Mouse (Mus musculus) liver, embryonic 11.5 days (tissue): Measurements from ENCODE around the gene Mbnl2. TPM values are rescaled to one million over a fixed set of nuclear protein-coding genes. Genes with fewer than 3 reads are reported as not detected.

Experiments
- ATAC-seq: fragments of 200-750 bp; cut with Nextera tagmentation; replicated peaks from 2 replicates; pipeline ENCODE4 v1.8.0; 2017; ENCODE audit warnings: moderate number of reproducible peaks, mild to moderate bottlenecking, moderate TSS enrichment, moderate library complexity; ENCODE audit not compliant: low FRiP score
- DNase-seq: peaks from one replicate; pipeline ENCODE4 v3.0.0-alpha.2; 2017; ENCODE audit warnings: low spot score
- H3K27ac ChIP-seq: fragments of 300-500 bp; sonication (generic); 2 replicates; pipeline ENCODE4 v1.5.1; 2014; ENCODE audit warnings: mild to moderate bottlenecking, low read depth, low read length, control low read depth
- H3K27me3 ChIP-seq: fragments of 300-500 bp; sonication (generic); replicated peaks from 2 replicates; pipeline ENCODE4 v1.6.1; 2014; ENCODE audit warnings: low read length, mixed read lengths; ENCODE audit not compliant: control insufficient read depth, insufficient read depth
- H3K36me3 ChIP-seq: fragments of 300-500 bp; sonication (generic); 2 replicates; pipeline ENCODE4 v1.6.1; 2014; ENCODE audit warnings: mild to moderate bottlenecking, low read length, moderate library complexity, mixed read lengths; ENCODE audit not compliant: control insufficient read depth, insufficient read depth
- H3K4me1 ChIP-seq: fragments of 300-500 bp; sonication (generic); replicated peaks from 2 replicates; pipeline ENCODE4 v1.6.1; 2014; ENCODE audit warnings: low read length, mixed read lengths; ENCODE audit not compliant: control insufficient read depth, insufficient read depth
- H3K4me2 ChIP-seq: fragments of 300-500 bp; sonication (generic); 2 replicates; pipeline ENCODE4 v1.6.1; 2014; ENCODE audit warnings: mild to moderate bottlenecking, control low read depth, moderate library complexity
- H3K4me3 ChIP-seq: fragments of 300-500 bp; sonication (generic); 2 replicates; pipeline ENCODE4 v1.5.1; 2014; ENCODE audit warnings: low read depth, low read length, control low read depth
- H3K9ac ChIP-seq: fragments of 300-500 bp; sonication (generic); 2 replicates; pipeline ENCODE4 v1.6.1; 2014; ENCODE audit warnings: low read depth, low read length, control low read depth
- H3K9me3 ChIP-seq: fragments of 300-500 bp; sonication (generic); 2 replicates; pipeline ENCODE4 v1.6.1; 2016; ENCODE audit warnings: low read length, inconsistent platforms, mixed read lengths; ENCODE audit not compliant: control insufficient read depth
- WGBS: fragments of 180-500 bp; shearing (Covaris S2); extraction: QIAGEN DNeasy Blood & Tissue Kit; methylation state at CpG from one replicate; pipeline ENCODE4 v1.1.7; 2014; 5-methylcytosine and 5-hydroxymethylcytosine counted together
- polyA plus RNA-seq: library from polyadenylated mRNA; unstranded; fragments of >200 nt; fragmentation: Nextera tagmentation; extraction: Ambion mirVana; gene quantifications from 2 replicates; pipeline ENCODE4 v1.2.1, GENCODE M21; 2014

Mbnl2 gene
- polyA plus RNA-seq, 1 experiment from 2014 or later = 38.2 TPM

GRCm38 (mm10) chr14:120399614-120400013 is 124.1 kb downstream of the Mbnl2 start:
- H3K4me1 ChIP-seq = no peaks in the 10 kb centered on the region
- peaks cover 3% of the 10 kb centered on the region; the same call in 1 of the 2 replicates for H3K36me3 ChIP-seq
- ATAC-seq = no peak
- H3K9ac ChIP-seq = no peak overlapping the region
- no peaks in the 10 kb centered on the region for H3K27me3 ChIP-seq
- H3K4me2 ChIP-seq = no peak overlapping the region
- H3K4me3 ChIP-seq = no peak overlapping the region
- DNase-seq = no peak
- no peak overlapping the region for H3K27ac ChIP-seq
- 78% methylated on average over 6 of the region's 6 CpGs for WGBS
- no peaks in the 10 kb centered on the region for H3K9me3 ChIP-seq

DNA sequence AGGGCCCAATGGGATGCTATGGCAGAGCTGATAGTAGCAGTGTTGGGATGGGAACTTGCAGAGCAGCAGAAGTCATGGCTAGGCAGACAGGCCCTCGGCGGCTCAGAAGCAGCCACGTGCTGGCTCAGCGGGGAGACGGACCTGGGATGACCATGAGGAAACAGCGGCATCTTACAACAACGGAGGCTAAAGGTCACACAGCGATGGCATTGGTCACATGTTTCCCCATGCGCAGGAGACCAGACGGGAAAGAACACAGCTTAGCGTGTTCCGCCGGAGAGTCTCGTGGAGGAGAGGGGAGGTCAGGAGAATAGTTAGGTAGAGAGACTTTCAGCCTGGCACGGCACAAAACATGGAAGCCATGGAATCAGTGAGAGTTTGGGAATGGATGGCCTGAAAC is 125.7 kb downstream of the Mbnl2 start:
- H3K27me3 ChIP-seq = no peaks in the 10 kb centered on the region
- 89% methylated on average over 15 of the region's 15 CpGs for whole genome bisulfite sequencing
- H3K4me2 ChIP-seq = no peak overlapping the region
- DNase-seq (no peak), ATAC-seq (no peak)
- H3K9me3 ChIP-seq = no peaks in the 10 kb centered on the region
- no peak overlapping the region for H3K4me3 ChIP-seq
- H3K4me1 ChIP-seq = no peaks in the 10 kb centered on the region; the same call in 1 of the 2 replicates
- H3K27ac ChIP-seq = no peak overlapping the region
- H3K36me3 ChIP-seq = peaks cover 3% of the 10 kb centered on the region; the same call in 1 of the 2 replicates
- H3K9ac ChIP-seq = no peak overlapping the region

DNA sequence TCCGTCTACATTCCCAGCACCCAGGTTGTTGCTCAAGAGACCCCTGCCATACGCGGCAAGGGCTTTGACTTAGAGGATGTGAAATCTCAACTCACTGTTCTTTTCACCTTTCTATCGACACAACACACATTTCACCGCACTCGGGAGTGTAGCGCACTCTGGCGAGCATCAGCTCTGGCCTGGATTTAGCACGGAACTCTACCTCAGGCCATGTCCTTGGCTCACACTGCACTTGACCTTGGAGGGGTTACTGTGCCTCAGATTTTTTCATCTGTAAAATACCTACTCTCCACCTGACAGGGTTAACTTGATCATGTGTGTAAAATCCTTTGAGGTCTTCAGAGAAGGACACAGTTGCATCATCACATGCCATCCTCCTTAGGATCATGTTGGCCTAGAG is 127.2 kb downstream of the Mbnl2 start:
- Histone ChIP-seq H3K27ac (no peak overlapping the region), H3K4me3 (no peak overlapping the region), H3K27me3 (no peaks in the 10 kb centered on the region), H3K36me3 (peaks cover 3% of the 10 kb centered on the region; the same call in 1 of the 2 replicates), H3K4me2 (no peak overlapping the region), H3K4me1 (peaks cover 6% of the 10 kb centered on the region), H3K9me3 (no peaks in the 10 kb centered on the region), H3K9ac (no peak overlapping the region)
- WGBS = 91% methylated on average over 9 of the region's 9 CpGs
- DNase-seq = no peak
- ATAC-seq = no peak

DNA sequence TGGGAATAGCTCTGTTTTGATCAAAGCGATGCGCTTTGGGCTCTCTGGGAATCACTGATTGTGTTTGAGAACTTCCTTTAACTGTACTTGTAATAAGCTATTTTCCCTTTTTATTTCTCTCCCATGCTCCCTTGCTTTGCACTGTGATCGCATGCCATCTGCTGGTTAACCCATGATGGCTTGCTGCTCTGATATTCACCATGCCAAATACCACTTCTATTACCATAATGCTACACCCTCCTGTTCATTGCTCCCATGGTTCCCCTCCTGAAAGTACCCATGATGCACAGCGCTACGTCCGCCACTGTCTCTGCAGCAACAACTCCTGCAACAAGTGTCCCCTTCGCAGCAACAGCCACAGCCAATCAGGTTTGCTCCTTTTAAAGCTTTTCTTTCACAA is 128.9 kb downstream of the Mbnl2 start:
- H3K9ac ChIP-seq = no peak overlapping the region
- no peak overlapping the region for H3K4me3 ChIP-seq
- H3K9me3 ChIP-seq = no peaks in the 10 kb centered on the region
- H3K27ac ChIP-seq = no peak overlapping the region
- peaks cover 6% of the 10 kb centered on the region for H3K4me1 ChIP-seq
- H3K36me3 ChIP-seq = peaks cover 3% of the 10 kb centered on the region; the same call in 1 of the 2 replicates
- no peak for ATAC-seq
- 92% methylated on average over 7 of the region's 7 CpGs for WGBS
- no peak overlapping the region for H3K4me2 ChIP-seq
- H3K27me3 ChIP-seq = no peaks in the 10 kb centered on the region
- no peak for DNase-seq

GRCm38 (mm10) chr14:120404811-120405582 is 129.5 kb downstream of the Mbnl2 start:
- Histone ChIP-seq H3K9ac (no peak overlapping the region), H3K4me1 (peaks cover 6% of the 10 kb centered on the region), H3K27me3 (no peaks in the 10 kb centered on the region), H3K36me3 (peaks cover 2% of the 10 kb centered on the region; the same call in 1 of the 2 replicates), H3K4me2 (no peak overlapping the region), H3K4me3 (no peak overlapping the region), H3K9me3 (no peaks in the 10 kb centered on the region), H3K27ac (no peak overlapping the region)
- WGBS = 68% methylated on average over 17 of the region's 17 CpGs
- no peak for ATAC-seq
- no peak for DNase-seq

GRCm38 (mm10) chr14:120405597-120405996 is 130.1 kb downstream of the Mbnl2 start:
- Histone ChIP-seq H3K36me3 (no peaks in the 10 kb centered on the region), H3K9ac (no peak overlapping the region), H3K27me3 (no peaks in the 10 kb centered on the region), H3K4me3 (no peak overlapping the region), H3K4me1 (peaks cover 6% of the 10 kb centered on the region), H3K9me3 (no peaks in the 10 kb centered on the region), H3K27ac (no peak overlapping the region), H3K4me2 (no peak overlapping the region)
- no peak for DNase-seq
- no peak for ATAC-seq
- WGBS = 73% methylated on average over 3 of the region's 3 CpGs

- Histone ChIP-seq H3K36me3 (no peaks in the 10 kb centered on the region), H3K4me1 (peaks cover 6% of the 10 kb centered on the region), H3K4me2 (no peak overlapping the region), H3K9me3 (no peaks in the 10 kb centered on the region), H3K4me3 (no peak overlapping the region), H3K9ac (no peak overlapping the region), H3K27me3 (no peaks in the 10 kb centered on the region), H3K27ac (no peak overlapping the region)
- no peak for DNase-seq
- ATAC-seq = no peak
- 74% methylated on average over 6 of the region's 6 CpGs for WGBS
Observed at GRCm38 (mm10) chr14:120406271-120406670, 130.8 kb downstream of the Mbnl2 start.

DNA sequence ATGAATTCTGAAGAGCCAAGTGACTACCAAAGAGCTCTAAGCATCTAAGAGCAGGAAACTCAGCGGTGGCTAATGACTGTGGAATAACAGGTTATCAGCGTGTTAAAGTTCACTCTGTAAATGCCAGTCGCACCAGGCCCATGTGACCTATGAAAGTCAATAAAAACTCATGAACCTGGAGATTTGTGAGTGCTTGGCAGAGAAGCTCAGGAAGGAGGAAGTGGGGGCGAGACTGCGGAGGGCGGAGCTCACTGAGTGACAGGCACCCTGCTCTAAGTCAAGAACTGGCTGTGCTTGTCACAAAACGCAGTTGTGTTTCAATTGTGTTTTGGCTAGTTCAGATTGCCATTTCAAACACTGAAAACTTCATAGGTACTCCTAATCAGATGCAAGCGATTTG is 131.4 kb downstream of the Mbnl2 start:
- ATAC-seq (no peak), DNase-seq (no peak)
- H3K4me2 ChIP-seq = no peak overlapping the region
- no peaks in the 10 kb centered on the region for H3K27me3 ChIP-seq
- H3K9me3 ChIP-seq = no peaks in the 10 kb centered on the region
- 64% methylated on average over 8 of the region's 8 CpGs for WGBS
- H3K4me1 ChIP-seq = peaks cover 6% of the 10 kb centered on the region
- H3K9ac ChIP-seq = no peak overlapping the region
- no peak overlapping the region for H3K27ac ChIP-seq
- no peak overlapping the region for H3K4me3 ChIP-seq
- no peaks in the 10 kb centered on the region for H3K36me3 ChIP-seq

- no peak overlapping the region for H3K27ac ChIP-seq
- WGBS = 96% methylated on average over 10 of the region's 10 CpGs
Observed at GRCm38 (mm10) chr14:120409854-120410253, 134.4 kb downstream of the Mbnl2 start.

More at GRCm38 (mm10) chr14:120409854-120410253, 134.4 kb downstream of the Mbnl2 start:
- DNase-seq (no peak), ATAC-seq (no peak)
- H3K9me3 ChIP-seq = no peaks in the 10 kb centered on the region
- H3K4me3 ChIP-seq = no peak overlapping the region
- H3K4me1 ChIP-seq = peaks cover 6% of the 10 kb centered on the region
- H3K36me3 ChIP-seq = no peaks in the 10 kb centered on the region; the same call in 1 of the 2 replicates
- no peak overlapping the region for H3K9ac ChIP-seq
- H3K27me3 ChIP-seq = no peaks in the 10 kb centered on the region
- no peak overlapping the region for H3K4me2 ChIP-seq
